Mouse (Mus musculus) urinary bladder, adult 18-20 months (tissue): Measurements from ENCODE around the gene Dtx2.

ENCODE experiments used
- DNase-seq, 2 experiments: peaks; one replicate each; pipeline ENCODE4 v3.0.0; 2022; ENCODE audit warnings: low spot score in 2 of 2, mixed read lengths in 2 of 2

The Dtx2 gene

DNA sequence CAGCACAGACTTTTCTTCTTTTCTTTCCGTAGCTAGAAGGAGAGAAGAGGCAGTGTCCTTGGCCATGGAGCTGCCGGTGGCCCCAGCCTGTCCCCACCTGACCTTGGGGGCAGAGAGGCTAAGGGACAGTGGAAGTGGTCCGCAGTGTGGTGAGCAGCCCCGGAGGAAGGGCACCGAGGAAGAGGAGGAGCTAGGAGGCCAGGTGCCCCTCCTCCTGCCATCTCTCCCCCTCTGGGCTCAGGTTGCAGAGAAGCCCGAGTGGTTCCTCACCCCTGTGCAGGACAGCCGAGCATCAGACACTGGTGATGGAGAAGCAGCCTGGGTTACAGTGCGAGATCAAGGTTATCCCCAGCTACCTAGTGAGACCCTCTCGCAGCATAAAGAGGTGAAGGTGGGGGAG, 20.2 kb upstream of the Dtx2 start, which contains the start of gene Ssc4d:
Gene Ssc4d (minus strand): TSS at position 167 of the 400 bp plus-strand sequence.
- no peak for DNase-seq

DNA sequence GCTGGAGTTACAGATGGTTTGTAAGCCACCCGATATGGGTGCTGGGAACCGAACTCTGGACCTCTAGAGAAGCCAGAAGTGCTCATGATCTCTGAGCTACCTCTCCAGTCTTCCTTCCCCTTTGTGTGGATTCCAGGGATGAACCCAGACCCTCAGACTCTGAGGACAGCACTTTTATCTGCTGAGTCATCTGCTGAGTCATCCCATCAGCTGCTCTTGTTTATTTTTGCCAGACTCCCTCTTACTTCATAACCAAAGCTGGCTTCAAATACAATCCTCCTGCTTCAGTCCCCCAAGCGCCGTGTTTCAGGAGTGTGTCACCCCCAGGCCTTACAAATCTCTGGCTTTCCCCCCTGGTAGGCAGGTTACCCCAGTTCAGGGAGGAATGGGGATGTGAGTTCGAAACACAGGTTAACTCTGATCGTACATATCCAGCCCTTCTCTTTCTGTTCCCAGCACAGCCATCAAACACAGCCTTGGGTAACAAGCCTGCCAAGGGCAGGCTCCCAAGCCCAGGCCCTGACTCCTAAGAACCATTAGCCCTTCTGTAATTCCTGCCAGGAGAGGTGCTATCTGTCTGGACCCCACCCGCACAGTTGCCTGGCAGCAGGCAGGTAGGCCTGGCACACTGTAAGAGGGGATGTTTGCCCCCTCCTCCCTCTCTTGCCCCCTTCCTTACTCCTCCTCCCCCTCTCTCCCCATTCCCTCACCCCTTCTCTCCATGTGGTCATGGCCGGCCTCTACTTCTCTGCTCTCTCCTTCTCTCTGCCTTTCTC, 18.5 kb upstream of the Dtx2 start:
- DNase-seq, result no peak

DNA sequence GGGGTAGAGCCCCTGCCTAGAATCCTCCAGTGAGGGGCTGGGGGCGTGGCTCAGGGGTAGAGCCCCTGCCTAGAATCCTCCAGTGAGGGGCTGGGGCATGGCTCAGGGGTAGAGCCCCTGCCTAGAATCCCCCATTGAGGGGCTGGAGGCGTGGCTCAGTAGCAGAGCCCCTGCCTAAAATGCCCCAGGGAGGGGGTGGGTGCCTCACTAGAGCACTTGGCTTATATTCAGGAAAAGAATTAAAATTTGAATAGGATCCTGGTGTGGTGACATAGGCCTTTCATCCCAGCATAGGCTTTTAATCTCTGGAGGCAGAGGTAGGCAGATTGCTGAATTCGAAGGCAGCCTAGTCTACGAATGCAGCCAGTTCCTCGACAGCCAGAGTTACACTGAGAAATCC, 15.2 kb upstream of the Dtx2 start:
- no peak for DNase-seq

- no peak for DNase-seq
Observed at GRCm38 (mm10) chr5:135979904-135980303, 14.7 kb upstream of the Dtx2 start, which contains the start of gene Zp3. Zp3 (plus strand) TSS chr5:135980099.

DNA sequence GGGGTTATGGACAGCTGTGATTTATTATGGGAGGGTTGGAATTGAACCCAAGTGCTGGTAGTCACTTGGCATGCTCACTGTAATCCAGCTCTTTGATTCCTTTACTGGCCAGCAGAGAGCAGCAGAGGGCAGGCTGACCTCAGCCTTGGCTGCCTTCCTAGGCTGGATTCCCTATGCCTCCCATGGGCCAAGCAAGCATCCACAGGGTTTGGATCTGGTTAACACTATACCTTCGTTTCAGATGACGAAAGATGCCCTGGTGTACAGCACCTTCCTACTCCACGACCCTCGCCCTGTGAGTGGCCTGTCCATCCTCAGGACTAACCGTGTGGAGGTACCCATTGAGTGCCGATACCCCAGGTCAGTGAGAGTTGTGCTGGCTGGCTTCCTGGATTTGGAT, 12.2 kb upstream of the Dtx2 start:
- DNase-seq, result no peak

GRCm38 (mm10) chr5:135984546-135985044, 10.0 kb upstream of the Dtx2 start:
- DNase-seq, result no peak

DNA sequence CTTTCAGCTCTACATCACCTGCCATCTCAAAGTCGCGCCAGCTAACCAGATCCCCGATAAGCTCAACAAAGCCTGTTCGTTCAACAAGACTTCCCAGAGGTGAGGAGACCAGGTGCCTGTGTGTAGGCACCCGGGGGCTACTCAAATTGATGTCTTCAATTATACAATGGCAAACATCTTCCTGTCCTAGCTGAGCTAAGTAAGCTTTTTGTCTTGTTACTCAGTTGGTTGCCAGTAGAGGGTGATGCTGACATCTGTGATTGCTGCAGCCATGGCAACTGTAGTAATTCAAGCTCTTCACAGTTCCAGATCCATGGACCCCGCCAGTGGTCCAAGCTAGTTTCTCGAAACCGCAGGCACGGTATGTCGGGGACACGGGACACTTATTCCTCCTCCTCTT, 7.4 kb upstream of the Dtx2 start:
- DNase-seq, result no peak

DNA sequence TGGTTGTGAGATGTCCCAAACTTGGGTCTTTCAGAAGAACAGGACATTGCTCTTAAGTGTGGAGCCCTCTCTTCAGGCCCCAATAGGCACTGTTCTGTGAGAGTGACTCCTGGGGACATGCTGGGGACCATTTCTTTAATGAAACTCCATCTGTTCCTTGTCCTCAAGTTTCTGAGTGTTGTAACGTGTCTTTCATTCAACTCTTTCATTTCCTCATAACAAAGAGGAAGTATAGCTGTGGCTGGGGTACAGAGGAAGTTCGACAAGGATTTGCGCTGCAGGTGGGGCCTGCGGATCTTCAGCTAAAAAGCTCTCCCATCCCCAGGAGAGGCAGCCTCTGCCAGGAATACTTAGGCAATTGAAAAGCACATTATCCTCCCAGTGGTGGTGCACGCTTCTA, 4.0 kb upstream of the Dtx2 start:
- DNase-seq, result no peak

GRCm38 (mm10) chr5:135993381-135993965, 1.1 kb upstream of the Dtx2 start:
- no peak for DNase-seq

DNA sequence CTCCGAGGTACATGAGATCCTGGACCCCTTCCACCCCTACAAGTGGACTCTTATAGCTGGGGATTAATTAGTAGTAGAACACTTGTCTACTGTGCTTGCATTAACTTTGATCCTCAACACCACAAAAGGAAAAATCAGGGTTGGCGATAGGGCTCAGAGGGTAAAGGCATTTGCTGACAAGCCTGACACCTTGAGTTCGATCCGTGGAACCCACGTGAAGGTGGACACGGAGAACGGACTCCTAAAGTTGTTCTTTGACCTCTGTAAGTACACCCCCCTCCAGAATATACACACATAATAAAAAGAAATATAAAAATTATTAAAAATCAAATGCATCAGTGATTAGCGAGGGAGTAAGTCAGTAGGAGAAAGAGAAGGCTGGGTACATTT, 270 bp upstream of the Dtx2 start:
- no peak for DNase-seq

- no peak for DNase-seq
Observed at GRCm38 (mm10) chr5:135996162-135996561, 1.6 kb downstream of the Dtx2 start.

DNA sequence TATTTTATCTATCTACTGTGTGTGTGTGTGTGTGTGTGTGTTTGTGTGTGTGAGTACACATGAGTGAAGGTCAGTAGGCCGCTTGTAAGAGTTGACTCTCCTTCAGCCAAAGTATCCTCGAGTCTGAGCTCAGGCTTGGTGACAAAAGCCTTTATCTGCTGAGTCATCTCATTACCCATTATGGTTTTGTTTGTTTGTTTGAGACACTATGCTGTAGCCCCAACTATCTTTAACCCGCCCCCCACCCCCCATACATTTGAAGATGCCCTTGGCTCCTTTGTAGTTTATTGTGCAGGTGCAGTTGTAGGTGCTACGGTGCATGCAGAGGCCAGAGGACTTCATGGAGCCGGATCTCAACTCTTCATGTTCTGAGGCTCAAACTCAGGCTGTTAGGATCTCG, 6.6 kb downstream of the Dtx2 start:
- no peak for DNase-seq

GRCm38 (mm10) chr5:136002325-136002724, 7.7 kb downstream of the Dtx2 start:
- DNase-seq, result no peak

GRCm38 (mm10) chr5:136002751-136003151, 8.2 kb downstream of the Dtx2 start:
- DNase-seq, result no peak

- DNase-seq, result no peak
Observed at GRCm38 (mm10) chr5:136004537-136004936, 9.9 kb downstream of the Dtx2 start.

GRCm38 (mm10) chr5:136007745-136008144, 13.1 kb downstream of the Dtx2 start:
- DNase-seq, result no peak

- DNase-seq, result no peak
Observed at GRCm38 (mm10) chr5:136014877-136015276, 20.3 kb downstream of the Dtx2 start.

- peak; percentile 66 to 77 for DNase-seq
Observed at GRCm38 (mm10) chr5:136015586-136015985, 21.0 kb downstream of the Dtx2 start.

DNA sequence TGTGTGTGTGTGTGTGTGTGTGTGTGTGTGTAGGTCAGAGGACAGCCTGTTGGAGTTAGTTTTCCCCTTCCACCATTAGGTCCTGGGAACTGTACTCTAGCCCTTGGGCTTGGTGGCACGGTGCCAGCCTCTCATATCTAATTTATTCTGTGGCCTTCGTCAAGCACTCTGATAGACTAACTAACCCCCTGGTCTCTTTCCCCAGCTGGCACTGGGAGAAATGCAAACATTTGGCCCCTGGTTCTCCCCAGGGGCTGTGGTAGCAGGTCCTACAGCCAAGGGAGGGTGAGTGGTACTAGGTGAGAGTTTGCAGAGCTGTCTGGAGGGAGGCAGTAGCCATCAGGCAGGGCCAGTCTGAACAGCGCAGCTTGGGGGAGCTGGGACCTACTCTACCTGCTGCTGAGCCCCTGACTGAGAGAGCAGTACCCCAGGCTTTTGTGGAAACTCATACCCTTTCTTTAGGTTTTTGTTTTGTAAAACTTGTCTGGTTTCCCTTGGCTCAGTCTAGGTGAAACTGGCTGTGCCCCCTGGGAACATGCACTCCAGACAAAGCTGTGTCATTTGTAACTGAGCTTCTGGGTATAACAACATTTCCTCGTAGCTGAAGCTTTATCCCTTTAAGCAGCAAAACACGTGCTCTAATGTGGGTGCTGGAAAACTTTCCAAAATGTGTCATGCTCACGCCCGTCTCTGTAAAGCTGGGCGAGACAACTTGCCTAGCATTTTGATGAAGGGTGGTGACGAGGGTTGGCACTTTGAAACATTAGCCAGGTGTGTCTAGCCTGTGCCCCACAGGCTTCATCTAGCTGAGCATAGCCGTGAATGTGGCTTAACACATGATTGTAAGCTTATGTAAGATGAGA, 21.6 kb downstream of the Dtx2 start:
- no peak for DNase-seq

GRCm38 (mm10) chr5:136017262-136017661, 22.7 kb downstream of the Dtx2 start:
- DNase-seq, result no peak

DNA sequence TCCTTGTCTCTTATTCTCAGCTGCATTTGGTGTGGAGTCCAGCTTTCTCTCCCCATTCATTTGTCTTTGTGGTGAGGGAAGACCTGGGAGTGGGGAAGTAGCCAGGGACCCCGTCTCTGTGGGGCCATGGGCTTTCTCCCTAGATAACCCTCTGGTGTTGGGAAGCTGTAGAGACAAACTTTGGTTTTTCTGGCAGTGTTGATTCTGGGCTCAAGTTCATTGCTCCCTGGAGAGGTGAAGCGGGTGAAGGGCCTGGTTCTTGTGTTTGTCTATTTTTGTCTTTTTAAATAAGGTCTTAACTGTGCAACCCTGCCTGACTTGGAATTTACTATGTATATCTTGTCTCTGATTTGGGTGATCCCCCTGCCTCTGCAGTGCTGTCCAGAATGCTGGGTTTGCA, 24.1 kb downstream of the Dtx2 start:
- no peak for DNase-seq

DNA sequence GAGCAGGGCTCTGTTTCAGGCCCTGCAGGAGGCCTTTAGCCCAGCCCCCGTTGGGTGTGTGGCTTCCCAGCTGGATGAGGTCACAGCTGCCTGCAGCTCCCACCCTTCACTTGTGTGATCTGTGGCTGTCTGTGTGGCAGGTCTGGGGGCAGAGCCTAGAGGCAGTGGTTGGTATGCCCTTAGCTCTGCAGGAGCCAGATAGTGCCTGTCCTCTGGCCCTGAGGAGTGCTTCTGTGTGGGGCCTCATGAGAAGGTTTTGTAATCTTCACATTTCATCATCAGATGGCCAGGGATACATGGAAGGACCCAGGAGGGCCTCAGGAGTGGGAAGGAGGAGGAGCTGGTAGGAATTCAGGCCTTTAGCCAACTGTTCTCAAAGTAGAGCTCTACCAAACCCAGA, 25.3 kb downstream of the Dtx2 start:
- DNase-seq, result no peak
